Mouse (Mus musculus) kidney, embryonic 14.5 days (tissue): ENCODE measurements around the gene 5730455P16Rik. TPM values are rescaled to one million over a fixed set of nuclear protein-coding genes. Genes with fewer than 3 reads are reported as not detected.
"Not testable (repeated sequence)": the region's sequence is repeated elsewhere in the genome, so short reads cannot be mapped to it uniquely, and the experiment has no call there.

Experiments used
- ATAC-seq: fragments of 200-750 bp; cut with Nextera tagmentation; 2 replicates; pipeline ENCODE4 v1.8.0; 2017; ENCODE audit warnings: moderate number of reproducible peaks, mild to moderate bottlenecking, moderate TSS enrichment, moderate library complexity; ENCODE audit not compliant: low FRiP score, low TSS enrichment
- H3K27ac ChIP-seq: fragments of 300-500 bp; sonication (generic); 2 replicates; pipeline ENCODE4 v1.5.1; 2014; ENCODE audit warnings: low read depth, mild to moderate bottlenecking, low read length, moderate library complexity, mixed read lengths
- H3K27me3 ChIP-seq: fragments of 300-500 bp; sonication (generic); 2 replicates; pipeline ENCODE4 v1.6.1; 2014; ENCODE audit warnings: mild to moderate bottlenecking, low read length; ENCODE audit not compliant: control insufficient read depth, insufficient read depth
- H3K36me3 ChIP-seq: fragments of 300-500 bp; sonication (generic); 2 replicates; pipeline ENCODE4 v1.6.1; 2014; ENCODE audit warnings: low read length, mixed read lengths; ENCODE audit not compliant: control insufficient read depth, insufficient read depth
- H3K4me1 ChIP-seq: fragments of 300-500 bp; sonication (generic); 2 replicates; pipeline ENCODE4 v1.6.1; 2014; ENCODE audit warnings: low read length, mixed read lengths; ENCODE audit not compliant: control insufficient read depth, insufficient read depth
- H3K4me2 ChIP-seq: fragments of 300-500 bp; sonication (generic); replicated peaks from 2 replicates; pipeline ENCODE4 v1.6.1; 2014; ENCODE audit warnings: low read depth, mild to moderate bottlenecking, low read length
- H3K4me3 ChIP-seq: fragments of 300-500 bp; sonication (generic); 2 replicates; pipeline ENCODE4 v1.5.1; 2014; ENCODE audit warnings: mild to moderate bottlenecking, low read length
- H3K9ac ChIP-seq: fragments of 300-500 bp; sonication (generic); 2 replicates; pipeline ENCODE4 v1.6.1; 2014; ENCODE audit warnings: low read depth, mild to moderate bottlenecking, low read length, moderate library complexity
- H3K9me3 ChIP-seq: fragments of 300-500 bp; sonication (generic); 2 replicates; pipeline ENCODE4 v1.6.1; 2016; ENCODE audit warnings: low read length; ENCODE audit not compliant: control insufficient read depth
- WGBS: fragments of 180-500 bp; shearing (Covaris S2); extraction: QIAGEN DNeasy Blood & Tissue Kit; methylation state at CpG from one replicate; pipeline ENCODE4 v1.1.7; 2014; 5-methylcytosine and 5-hydroxymethylcytosine counted together
- polyA plus RNA-seq: library from polyadenylated mRNA; unstranded; fragments of >200 nt; fragmentation: Nextera tagmentation; extraction: Ambion mirVana; gene quantifications from 2 replicates; pipeline ENCODE4 v1.2.1, GENCODE M21; 2014

5730455P16Rik gene
- polyA plus RNA-seq, 1 experiment from 2014 or later, result 22.9 TPM

DNA sequence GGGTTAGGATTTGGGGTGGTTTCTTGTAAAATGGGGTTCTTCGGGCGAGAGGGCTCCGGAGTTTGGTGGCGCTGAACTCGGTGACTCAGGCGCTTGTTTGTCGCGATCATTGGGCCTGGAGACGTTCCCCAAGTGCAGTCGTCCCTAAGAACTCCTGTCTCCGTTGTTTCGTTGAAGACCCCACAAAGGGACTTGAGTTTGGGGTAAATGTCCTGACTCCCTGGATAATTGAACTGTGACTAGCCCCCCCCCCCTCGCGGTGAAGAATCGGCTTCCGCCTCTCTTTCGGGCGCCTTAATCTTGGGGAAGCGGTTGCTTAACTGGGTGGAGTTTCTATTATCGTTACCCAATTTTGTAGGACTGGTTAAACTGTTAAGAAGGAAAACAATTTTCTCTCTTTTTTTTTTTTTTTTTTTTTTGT, 5.8 kb upstream of the 5730455P16Rik start:
- no peak; the same call in 1 of the 2 replicates for ATAC-seq

DNA sequence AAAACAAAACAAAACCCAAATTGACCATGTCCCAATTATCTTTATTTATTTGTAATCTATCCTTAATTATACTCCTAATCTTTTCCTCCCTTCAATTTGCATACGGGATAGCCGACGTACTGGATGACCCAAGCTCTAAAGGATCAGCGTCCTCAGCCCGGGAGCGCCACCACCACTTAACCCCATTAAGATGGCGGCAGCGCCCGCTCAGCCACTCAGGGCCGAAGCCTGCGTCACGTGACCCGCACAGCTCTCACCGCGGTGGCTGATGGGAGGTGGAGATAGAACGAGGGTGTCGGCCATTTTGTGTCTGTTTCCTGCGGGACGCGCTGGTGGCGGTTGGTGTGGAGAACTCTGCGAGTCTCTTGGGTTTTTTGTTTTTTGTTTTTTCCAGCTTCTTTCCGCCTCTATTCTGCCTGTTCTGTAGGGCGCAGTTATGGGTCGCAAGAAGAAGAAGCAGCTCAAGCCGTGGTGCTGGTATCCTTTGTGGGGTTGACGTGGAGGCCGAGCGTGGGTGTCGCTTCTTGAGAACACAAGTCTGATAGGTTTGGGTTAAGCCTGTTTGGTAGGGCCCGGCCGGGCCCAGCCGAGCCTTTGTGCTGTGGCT, 5.3 kb upstream of the 5730455P16Rik start, which contains the start of gene Zfp207:
TSS of gene Zfp207 (plus strand) at position 261 of the 607 bp plus-strand sequence.
- Histone ChIP-seq H3K27me3 (no peaks in the 10 kb centered on the region), H3K9me3 (no peaks in the 10 kb centered on the region), H3K4me2 (peak within 1 kb of the TSS; percentile 88), H3K4me1 (peaks cover 9% of the 10 kb centered on the region; the same call in 1 of the 2 replicates), H3K4me3 (peak within 1 kb of the TSS; percentile 74), H3K36me3 (peaks cover 28% of the 10 kb centered on the region), H3K9ac (peak within 1 kb of the TSS; percentile 98), H3K27ac (peak within 1 kb of the TSS; percentile 81)
- whole genome bisulfite sequencing, result under 1% methylated on average over 33 of the region's 33 CpGs
- ATAC-seq, result peak; percentile 97

More for the DNA sequence above, 5.8 kb upstream of the 5730455P16Rik start:
- no peaks in the 10 kb centered on the region for H3K27me3 ChIP-seq
- peaks cover 9% of the 10 kb centered on the region; the same call in 1 of the 2 replicates for H3K4me1 ChIP-seq
- peak overlapping the region; percentile 98 for H3K9ac ChIP-seq
- 0% methylated on average over 20 of the region's 20 CpGs for WGBS
- peak overlapping the region; percentile 88 for H3K4me2 ChIP-seq
- no peaks in the 10 kb centered on the region for H3K9me3 ChIP-seq
- H3K4me3 ChIP-seq, result peak overlapping the region; percentile 74
- H3K36me3 ChIP-seq, result peaks cover 33% of the 10 kb centered on the region
- peak overlapping the region; percentile 81; the same call in 1 of the 2 replicates for H3K27ac ChIP-seq

DNA sequence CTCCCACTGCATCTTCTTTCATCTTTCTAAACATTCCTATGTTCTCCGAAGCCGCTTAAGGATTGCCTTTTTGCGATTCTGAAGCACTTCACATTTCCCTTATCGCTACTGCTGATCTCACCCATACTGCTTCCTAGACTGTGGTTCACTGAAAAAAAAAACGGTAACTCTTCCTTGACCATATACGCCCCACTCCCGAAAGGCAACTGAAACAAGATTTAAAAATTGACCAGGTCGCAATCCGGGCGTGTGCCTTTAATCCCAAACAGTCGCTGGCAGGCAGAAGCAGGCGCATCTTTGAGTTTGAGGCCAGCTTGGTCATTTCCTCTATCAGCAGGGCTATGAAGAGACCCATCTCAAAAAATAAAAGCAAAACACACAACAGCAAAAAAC, 4.8 kb upstream of the 5730455P16Rik start:
- Histone ChIP-seq H3K27ac (peak overlapping the region; percentile 81), H3K27me3 (no peaks in the 10 kb centered on the region), H3K36me3 (peaks cover 23% of the 10 kb centered on the region), H3K9ac (peak overlapping the region; percentile 61; the same call in 1 of the 2 replicates), H3K9me3 (no peaks in the 10 kb centered on the region), H3K4me1 (peaks cover 9% of the 10 kb centered on the region; the same call in 1 of the 2 replicates), H3K4me2 (peak overlapping the region; percentile 44), H3K4me3 (peak overlapping the region; percentile 74)
- 4% methylated on average over 12 of the region's 12 CpGs for WGBS
- no peak for ATAC-seq

DNA sequence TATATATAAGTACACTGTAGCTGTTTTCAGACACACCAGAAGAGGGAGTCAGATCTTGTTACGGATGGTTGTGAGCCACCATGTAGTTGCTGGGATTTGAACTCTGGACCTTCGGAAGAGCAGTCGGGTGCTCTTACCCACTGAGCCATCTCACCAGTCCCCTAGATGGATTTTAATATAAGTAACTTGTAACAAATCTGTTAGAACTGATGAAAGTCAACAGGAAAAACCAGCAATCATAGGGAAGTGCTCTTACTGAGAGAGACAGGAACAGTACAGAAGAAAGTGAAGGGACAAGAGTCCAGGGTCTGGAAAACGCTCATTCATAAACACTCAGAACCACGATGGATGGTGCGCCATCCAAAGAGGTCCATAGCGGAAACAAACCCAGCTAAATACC, 1.4 kb upstream of the 5730455P16Rik start:
- not testable (repeated sequence) for ATAC-seq, H3K4me2 ChIP-seq, H3K27me3 ChIP-seq, H3K4me3 ChIP-seq, H3K9ac ChIP-seq, H3K4me1 ChIP-seq, H3K36me3 ChIP-seq, H3K9me3 ChIP-seq, H3K27ac ChIP-seq
- 96% methylated on average over 7 of the region's 7 CpGs for WGBS

DNA sequence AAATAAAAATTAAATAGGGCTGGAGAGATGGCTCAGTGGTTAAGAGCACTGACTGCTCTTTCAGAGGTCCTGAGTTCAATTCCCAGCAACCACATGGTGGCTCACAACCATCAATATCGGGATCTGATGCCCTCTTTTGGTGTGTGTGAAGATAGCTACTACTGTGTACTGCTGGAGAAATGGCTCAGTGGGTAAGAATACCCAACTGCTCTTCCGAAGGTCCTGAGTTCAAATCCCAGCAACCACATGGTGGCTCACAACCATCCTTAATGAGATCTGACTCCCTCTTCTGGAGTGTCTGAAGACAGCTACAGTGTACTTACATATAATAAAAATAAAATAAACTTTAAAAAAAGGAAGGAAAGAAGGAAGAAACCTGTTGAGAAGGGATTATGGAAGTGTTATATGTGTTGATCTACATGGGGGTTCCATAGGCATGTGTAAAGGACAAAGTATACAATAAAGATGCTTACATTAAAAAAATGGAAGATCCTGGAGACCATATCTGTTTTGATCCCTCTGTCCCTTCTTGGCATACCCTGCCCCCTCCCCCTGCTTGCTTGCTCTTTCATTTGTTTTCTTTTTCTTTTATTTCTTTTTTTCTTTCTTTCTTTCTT, 726 bp upstream of the 5730455P16Rik start:
- H3K9me3 ChIP-seq, H3K36me3 ChIP-seq, H3K27ac ChIP-seq, H3K4me1 ChIP-seq, ATAC-seq, H3K27me3 ChIP-seq: not testable (repeated sequence)
- WGBS, result 62% methylated on average over 2 of the region's 2 CpGs
- Histone ChIP-seq H3K4me2 (peak overlapping the region; percentile 74), H3K9ac (0 out of 2 replicates have a peak overlapping the region, but pooled peaks have one; percentile 95), H3K4me3 (peak overlapping the region; percentile 84)

DNA sequence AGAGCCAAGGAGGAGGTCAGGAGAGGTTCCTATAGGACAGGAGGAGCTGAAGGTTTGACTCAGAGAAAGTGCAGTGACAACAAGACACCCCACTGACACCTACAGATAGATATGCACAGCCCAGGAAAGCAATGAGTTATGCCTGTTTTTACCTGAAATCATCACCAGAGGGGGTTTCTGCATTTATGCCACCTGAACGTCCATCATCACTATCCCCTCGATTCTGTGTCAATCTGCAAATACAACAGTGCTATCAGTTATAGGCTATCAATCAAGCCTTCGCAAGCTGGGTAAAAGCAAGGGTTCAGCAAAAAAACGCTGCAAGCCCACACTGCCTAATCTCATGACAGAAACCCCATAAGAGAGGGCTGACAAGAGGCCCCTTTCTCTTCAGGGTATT, 1.2 kb downstream of the 5730455P16Rik start:
- peaks cover 16% of the 10 kb centered on the region for H3K36me3 ChIP-seq
- no peaks in the 10 kb centered on the region for H3K27me3 ChIP-seq
- WGBS, result 71% methylated on average over 4 of the region's 4 CpGs
- H3K9ac ChIP-seq, result no peak overlapping the region
- no peak overlapping the region for H3K27ac ChIP-seq
- no peaks in the 10 kb centered on the region for H3K9me3 ChIP-seq
- no peak overlapping the region for H3K4me2 ChIP-seq
- H3K4me1 ChIP-seq, result peaks cover 6% of the 10 kb centered on the region; the same call in 1 of the 2 replicates
- no peak overlapping the region for H3K4me3 ChIP-seq
- ATAC-seq, result no peak

DNA sequence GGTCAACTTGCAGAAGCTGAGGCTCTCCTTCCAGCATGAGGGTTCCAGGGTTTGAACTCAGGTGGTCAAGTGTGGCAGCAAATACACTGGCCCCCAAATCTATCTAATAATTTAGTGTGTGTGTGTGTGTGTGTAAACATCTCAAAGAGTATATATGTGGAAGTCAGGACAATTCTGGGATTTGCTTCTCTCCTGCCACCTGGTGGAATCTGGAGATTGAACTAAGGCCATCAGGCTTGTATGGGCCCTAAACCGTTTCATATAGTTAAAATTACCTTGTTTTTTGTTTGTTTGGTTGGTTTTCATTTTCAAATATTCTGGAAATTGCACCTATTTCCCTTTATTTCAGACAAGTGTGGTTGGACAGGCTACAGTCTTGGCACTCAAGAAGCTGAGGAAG, 8.9 kb downstream of the 5730455P16Rik start:
- Histone ChIP-seq H3K4me1 (no peaks in the 10 kb centered on the region), H3K27me3 (no peaks in the 10 kb centered on the region), H3K36me3 (peaks cover 46% of the 10 kb centered on the region), H3K27ac (no peak overlapping the region), H3K4me3 (no peak overlapping the region), H3K4me2 (no peak overlapping the region), H3K9me3 (no peaks in the 10 kb centered on the region), H3K9ac (no peak overlapping the region)
- WGBS, result 83% methylated on average over 1 of the region's 1 CpGs
- ATAC-seq, result no peak

DNA sequence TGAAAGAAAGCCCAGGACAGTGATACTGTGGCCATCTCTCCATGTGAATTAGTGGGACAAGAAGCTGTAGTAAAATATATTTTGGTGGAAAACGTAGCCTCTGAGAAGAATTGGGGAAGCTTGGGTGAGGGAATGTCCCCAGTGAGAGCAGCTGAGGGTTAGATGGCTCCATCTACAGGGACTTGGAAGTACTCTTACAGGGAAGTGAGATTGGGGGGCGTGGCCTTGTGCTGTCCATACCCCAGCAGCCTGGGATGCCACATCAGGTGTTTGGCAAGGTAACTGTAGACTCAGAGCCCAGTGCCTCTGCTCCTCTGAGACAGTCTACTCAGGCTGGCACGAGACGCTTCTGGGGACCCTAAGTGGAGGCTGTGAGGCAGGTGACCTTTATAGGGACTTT, 23.0 kb downstream of the 5730455P16Rik start:
- Histone ChIP-seq H3K4me3 (no peak overlapping the region), H3K36me3 (peaks cover 3% of the 10 kb centered on the region; the same call in 1 of the 2 replicates), H3K9ac (no peak overlapping the region), H3K4me2 (no peak overlapping the region), H3K9me3 (no peaks in the 10 kb centered on the region), H3K4me1 (no peaks in the 10 kb centered on the region), H3K27ac (no peak overlapping the region), H3K27me3 (no peaks in the 10 kb centered on the region)
- WGBS, result 41% methylated on average over 4 of the region's 4 CpGs
- no peak for ATAC-seq

DNA sequence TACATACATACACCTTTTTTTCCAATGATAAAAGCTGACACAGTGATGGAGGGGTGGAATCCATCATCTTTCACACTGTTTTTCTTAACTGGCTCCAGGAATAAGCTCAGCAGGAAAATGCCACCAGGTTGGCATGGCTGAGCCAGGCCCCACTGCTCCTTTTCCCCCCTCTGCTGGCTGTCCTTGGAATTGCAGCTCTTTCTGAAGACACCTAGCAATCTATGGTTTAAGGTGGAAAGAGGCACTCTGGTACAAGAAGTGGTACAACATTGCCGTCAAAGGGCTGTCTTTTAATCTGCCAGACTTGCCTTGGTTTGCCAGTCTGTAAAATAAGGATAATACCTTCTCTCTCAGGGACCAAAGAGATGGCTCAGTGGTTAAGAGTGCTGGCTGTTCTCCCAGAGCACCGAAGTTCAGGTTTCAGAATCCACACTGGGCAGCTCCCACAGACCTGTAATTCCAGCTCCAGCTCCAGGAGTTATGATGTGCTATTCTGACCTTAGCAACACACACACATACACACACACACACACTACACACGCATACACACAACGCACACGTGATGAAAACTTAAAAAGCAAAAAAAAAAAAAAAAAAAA, 25.9 kb downstream of the 5730455P16Rik start:
- Histone ChIP-seq H3K27me3 (no peaks in the 10 kb centered on the region), H3K4me1 (no peaks in the 10 kb centered on the region), H3K9ac (no peak overlapping the region), H3K4me2 (no peak overlapping the region), H3K4me3 (no peak overlapping the region), H3K9me3 (no peaks in the 10 kb centered on the region), H3K27ac (no peak overlapping the region), H3K36me3 (no peaks in the 10 kb centered on the region)
- 60% methylated on average over 5 of the region's 5 CpGs for WGBS
- no peak for ATAC-seq
